Mouse (Mus musculus) CH12.LX (cell line): ENCODE measurements around the gene Dda1. TPM values are rescaled to one million over a fixed set of nuclear protein-coding genes. Genes with fewer than 3 reads are reported as not detected.

Source experiments
- DNase-seq: peaks from one replicate; pipeline ENCODE4 v3.0.0-alpha.2; 2013; ENCODE audit errors: extremely low read depth
- H3K27ac ChIP-seq: 2 replicates; pipeline ENCODE4 v1.5.1; 2012; ENCODE audit warnings: low read depth, mild to moderate bottlenecking, control low read depth, moderate library complexity; ENCODE audit not compliant: insufficient read depth
- H3K27me3 ChIP-seq: replicated peaks from 2 replicates; pipeline ENCODE3; 2012; ENCODE audit warnings: inconsistent platforms
- H3K36me3 ChIP-seq, 2 experiments: replicated peaks in 1 of 2; 2 replicates each; pipeline versions ENCODE3 to v1.6.1; 2012; ENCODE audit warnings: inconsistent platforms in 1 of 2, low read length in 1 of 2, mild to moderate bottlenecking in 1 of 2, mixed read lengths in 1 of 2, moderate library complexity in 1 of 2; ENCODE audit not compliant: control insufficient read depth in 1 of 2, insufficient read depth in 1 of 2
- H3K4me1 ChIP-seq, 2 experiments: 2 replicates each; pipeline ENCODE4 v1.6.1; 2012; ENCODE audit warnings: inconsistent platforms in 1 of 2, moderate library complexity in 1 of 2; ENCODE audit not compliant: insufficient read depth in 2 of 2, control insufficient read depth in 1 of 2
- H3K4me2 ChIP-seq: 2 replicates; pipeline ENCODE4 v1.6.1; 2012; ENCODE audit warnings: low read depth, mild to moderate bottlenecking, control low read depth; ENCODE audit not compliant: poor library complexity, insufficient read depth, severe bottlenecking
- H3K4me3 ChIP-seq, 3 experiments: fragments of 150-350 bp in 1 of 3; sonication (generic) in 1 of 3; replicated peaks in 1 of 3; 2 replicates each; pipeline versions ENCODE3 to v1.5.1; 2011 to 2012; ENCODE audit warnings: low read depth in 2 of 3, low read length in 2 of 3, mild to moderate bottlenecking in 2 of 3, moderate library complexity in 2 of 3, control low read depth in 1 of 3, improper control_type of control experiment in 1 of 3, inconsistent platforms in 1 of 3, mixed read lengths in 1 of 3; ENCODE audit not compliant: poor library complexity in 1 of 3
- H3K79me2 ChIP-seq: replicated peaks from 2 replicates; pipeline ENCODE4 v1.6.1; 2012; ENCODE audit warnings: mild to moderate bottlenecking, moderate library complexity; ENCODE audit not compliant: control insufficient read depth, poor library complexity, insufficient read depth, severe bottlenecking; ENCODE audit errors: extremely low read depth
- H3K9ac ChIP-seq: 2 replicates; pipeline ENCODE4 v1.6.1; 2012; ENCODE audit warnings: low read depth, mild to moderate bottlenecking, control low read depth, moderate library complexity; ENCODE audit not compliant: insufficient read depth
- H3K9me3 ChIP-seq: replicated peaks from 2 replicates; pipeline ENCODE3; 2012; ENCODE audit warnings: low read length, inconsistent platforms, mixed read lengths
- BHLHE40 ChIP-seq: IDR thresholded peaks from 2 replicates; pipeline ENCODE4 v1.6.1; 2011; ENCODE audit warnings: mild to moderate bottlenecking, low read depth, low read length, improper control_type of control experiment
- CHD1 ChIP-seq: IDR thresholded peaks from 2 replicates; pipeline ENCODE4 v1.6.1; 2012; ENCODE audit warnings: low read depth, low read length, improper control_type of control experiment, inconsistent platforms
- E2F4 ChIP-seq: IDR thresholded peaks from 2 replicates; pipeline ENCODE4 v1.6.1; 2011; ENCODE audit warnings: low read depth, low read length, improper control_type of control experiment; ENCODE audit not compliant: insufficient replicate concordance
- IRF4 ChIP-seq: IDR thresholded peaks from 2 replicates; pipeline ENCODE4 v1.6.1; 2014; ENCODE audit warnings: low read depth, mild to moderate bottlenecking, inconsistent platforms, low read length, improper control_type of control experiment
- JUND ChIP-seq: conservative IDR thresholded peaks from 2 replicates; pipeline ENCODE4 v1.6.1; 2011; ENCODE audit warnings: low read depth, low read length, improper control_type of control experiment
- KAT2A ChIP-seq: IDR thresholded peaks from 2 replicates; pipeline ENCODE4 v1.6.1; 2012; ENCODE audit warnings: low read length, improper control_type of control experiment, inconsistent platforms; ENCODE audit not compliant: insufficient replicate concordance
- MAX ChIP-seq: IDR thresholded peaks from 2 replicates; pipeline ENCODE4 v1.6.1; 2011; ENCODE audit warnings: low read length, improper control_type of control experiment
- MAZ ChIP-seq: IDR thresholded peaks from 2 replicates; pipeline ENCODE4 v1.6.1; 2012; ENCODE audit warnings: low read depth, mild to moderate bottlenecking, inconsistent platforms, low read length, improper control_type of control experiment, moderate library complexity
- MEF2A ChIP-seq: IDR thresholded peaks from 2 replicates; pipeline ENCODE4 v1.6.1; 2014; ENCODE audit warnings: low read depth, mild to moderate bottlenecking, inconsistent platforms, low read length, improper control_type of control experiment, borderline replicate concordance
- MXI1 ChIP-seq: IDR thresholded peaks from 2 replicates; pipeline ENCODE4 v1.6.1; 2011; ENCODE audit warnings: mild to moderate bottlenecking, low read depth, low read length, improper control_type of control experiment
- RAD21 ChIP-seq: IDR thresholded peaks from 2 replicates; pipeline ENCODE4 v1.6.1; 2011; ENCODE audit warnings: low read depth, mild to moderate bottlenecking, low read length, improper control_type of control experiment, moderate library complexity
- RCOR1 ChIP-seq: conservative IDR thresholded peaks from 2 replicates; pipeline ENCODE4 v1.6.1; 2012; ENCODE audit warnings: low read depth, mild to moderate bottlenecking, inconsistent platforms, low read length, improper control_type of control experiment
- SMC3 ChIP-seq: IDR thresholded peaks from 2 replicates; pipeline ENCODE4 v1.6.1; 2011; ENCODE audit warnings: low read depth, low read length, improper control_type of control experiment
- TBP ChIP-seq: conservative IDR thresholded peaks from 2 replicates; pipeline ENCODE4 v1.6.1; 2011; ENCODE audit warnings: low read depth, low read length, improper control_type of control experiment
- USF1 ChIP-seq: IDR thresholded peaks from 2 replicates; pipeline ENCODE4 v1.6.1; 2014; ENCODE audit warnings: low read depth, mild to moderate bottlenecking, inconsistent platforms, low read length, improper control_type of control experiment
- USF2 ChIP-seq: conservative IDR thresholded peaks from 2 replicates; pipeline ENCODE4 v1.6.1; 2011; ENCODE audit warnings: low read depth, low read length, improper control_type of control experiment
- ZMIZ1 ChIP-seq: IDR thresholded peaks from 2 replicates; pipeline ENCODE4 v1.6.1; 2012; ENCODE audit warnings: low read depth, mild to moderate bottlenecking, inconsistent platforms, low read length, improper control_type of control experiment
- dilution Hi-C: fragments of 300-500 bp; cut with MboI; formaldehyde crosslinking; loops from 2 replicates; pipeline ENCODE4 v1.14.3; 2020; ENCODE audit warnings: low sequenced_read_pairs; ENCODE audit not compliant: extremely low pct_unique_long_range_greater_than_20kb, extremely low pct_ligation_motif_present
- in situ Hi-C: fragments of 300-500 bp; cut with MboI; formaldehyde crosslinking; loops from 3 replicates; pipeline ENCODE4 v1.14.3; 2019; ENCODE audit warnings: low sequenced_read_pairs, low pct_ligation_motif_present, low pct_unique_long_range_greater_than_20kb, mixed read lengths
- polyA plus RNA-seq: library from polyadenylated mRNA; unstranded; fragments of >175 nt; gene quantifications from 2 replicates; pipeline ENCODE4 v1.2.1, GENCODE M21; 2012; ENCODE audit warnings: low read depth; ENCODE audit not compliant: insufficient read length
- total RNA-seq, 2 experiments: library from RNA; depleted of rRNA; stranded (reverse); fragments of 300-350 nt in 1 of 2; fragments of >200 nt in 1 of 2; gene quantifications; 2 replicates each; pipeline ENCODE4 v1.2.3; 2012 to 2014

Gene Dda1
- total and polyA plus RNA-seq, 3 experiments = 57.4 to 78.1 (median 59.3) TPM

DNA sequence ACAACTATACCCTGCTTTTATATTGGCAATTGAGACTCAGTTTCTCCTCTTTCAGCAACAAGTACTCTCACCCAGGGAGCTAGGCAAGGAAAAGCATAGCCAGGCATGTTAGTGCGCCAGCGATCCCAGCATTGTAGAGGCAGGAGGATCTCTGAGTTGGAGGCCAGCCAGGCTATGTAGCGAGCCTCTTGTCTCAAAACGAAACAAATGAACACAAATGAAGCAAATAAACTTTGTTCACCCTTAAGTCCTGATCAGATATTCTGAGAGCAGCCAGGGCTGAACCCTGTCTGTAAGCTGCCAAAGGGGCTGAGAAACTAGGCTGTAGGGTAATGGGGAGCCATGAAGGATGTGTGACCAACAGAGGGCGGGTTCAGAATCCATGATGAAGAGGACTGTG lies 26.8 kb downstream of the Dda1 start:
- DNase-seq = no peak
- TF ChIP-seq SMC3 (no peak), RCOR1 (no peak)
- dilution Hi-C loops (no loop called here), in situ Hi-C loops (no loop called here)
- Histone ChIP-seq H3K4me2 (no peak overlapping the region), H3K27me3 (no peaks in the 10 kb centered on the region), H3K36me3 (peaks cover 23 to 71% of the 10 kb centered on the region in 2 experiments), H3K4me1 (peaks cover 0 to 14% of the 10 kb centered on the region in 2 experiments; a peak in 2 of 4 replicates), H3K79me2 (no peaks in the 10 kb centered on the region), H3K27ac (no peak overlapping the region), H3K9me3 (no peaks in the 10 kb centered on the region), H3K4me3 (no peak overlapping the region), H3K9ac (no peak overlapping the region)

DNA sequence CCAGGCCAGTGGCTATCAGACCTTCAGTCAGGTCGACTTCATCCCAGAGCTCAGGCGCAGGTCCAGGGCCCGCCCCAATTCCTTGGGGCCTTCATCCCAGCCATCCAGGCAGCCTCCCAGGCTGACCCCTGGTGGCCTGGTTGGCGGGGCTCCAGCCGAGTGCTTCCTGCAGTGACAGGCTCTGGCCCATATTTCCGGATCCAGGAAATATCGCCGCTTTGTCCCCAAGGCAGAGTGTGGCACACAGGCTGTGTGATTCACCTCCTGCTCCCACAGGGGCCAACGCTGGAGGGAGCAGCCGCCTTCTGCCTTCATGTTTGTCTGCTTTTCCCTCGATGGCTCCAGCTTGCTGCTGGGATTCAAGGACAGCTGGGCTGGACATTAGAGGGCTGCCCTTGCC lies 27.5 kb downstream of the Dda1 start:
- peaks cover 0 to 14% of the 10 kb centered on the region in 2 experiments; a peak in 2 of 4 replicates for H3K4me1 ChIP-seq
- H3K9ac ChIP-seq = no peak overlapping the region
- dilution Hi-C loops = no loop called here
- no peak for DNase-seq
- H3K79me2 ChIP-seq = no peaks in the 10 kb centered on the region
- H3K27me3 ChIP-seq = no peaks in the 10 kb centered on the region
- in situ Hi-C loops = no loop called here
- H3K9me3 ChIP-seq = no peaks in the 10 kb centered on the region
- H3K4me3 ChIP-seq = no peak overlapping the region
- H3K4me2 ChIP-seq = no peak overlapping the region
- TF ChIP-seq MAZ = no peak
- no peak for TF ChIP-seq MXI1
- no peak for TF ChIP-seq KAT2A
- no peak for TF ChIP-seq SMC3
- TF ChIP-seq JUND = no peak
- no peak for TF ChIP-seq MAX
- no peak for TF ChIP-seq ZMIZ1
- TF ChIP-seq RAD21 = no peak
- TF ChIP-seq BHLHE40 = no peak
- H3K27ac ChIP-seq = no peak overlapping the region
- peaks cover 16 to 64% of the 10 kb centered on the region in 2 experiments for H3K36me3 ChIP-seq

DNA sequence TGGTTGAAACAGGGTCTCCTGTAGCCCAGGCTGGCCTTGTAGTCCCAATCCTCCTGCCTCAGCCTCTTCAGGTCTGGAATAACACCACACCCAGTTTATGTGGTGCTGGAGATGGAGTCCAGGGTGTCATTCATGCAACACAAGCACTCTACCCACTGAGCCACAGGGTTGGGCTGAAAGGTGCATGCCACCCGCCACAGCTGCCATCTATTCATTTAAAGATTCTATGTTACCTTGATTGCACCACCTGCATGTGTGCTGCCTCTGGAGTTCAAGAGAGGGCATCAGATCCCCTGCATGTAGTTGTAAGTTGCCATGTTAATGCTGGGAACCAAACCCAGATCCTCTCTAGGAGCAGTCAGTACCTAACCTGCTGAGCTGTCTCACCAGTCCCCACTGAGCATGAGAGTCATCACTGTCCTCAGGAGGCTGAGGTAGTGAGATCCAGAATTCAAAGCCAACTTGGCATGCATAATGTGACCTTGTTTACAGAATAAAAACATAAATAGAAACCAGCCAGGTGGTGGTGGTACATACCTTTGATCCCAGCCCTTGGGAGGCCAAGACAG lies 28.2 kb downstream of the Dda1 start:
- TF ChIP-seq IRF4 = no peak
- no peak for TF ChIP-seq MEF2A
- TF ChIP-seq ZMIZ1 = no peak
- TF ChIP-seq USF2 = no peak
- TF ChIP-seq CHD1 = no peak
- no peak for TF ChIP-seq MAZ
- TF ChIP-seq USF1 = no peak
- no peak for TF ChIP-seq TBP
- TF ChIP-seq E2F4 = no peak
- TF ChIP-seq, all 38 proteins: peak for 0
- in situ Hi-C loops (no loop called here), dilution Hi-C loops (no loop called here)
- H3K4me1 ChIP-seq = peaks cover 0 to 15% of the 10 kb centered on the region in 2 experiments; a peak in 2 of 4 replicates
- no peak overlapping the region for H3K4me3 ChIP-seq
- no peak overlapping the region for H3K9ac ChIP-seq
- H3K36me3 ChIP-seq = peaks cover 11 to 57% of the 10 kb centered on the region in 2 experiments
- no peaks in the 10 kb centered on the region for H3K9me3 ChIP-seq
- H3K4me2 ChIP-seq = no peak overlapping the region
- H3K27ac ChIP-seq = no peak overlapping the region
- no peaks in the 10 kb centered on the region for H3K79me2 ChIP-seq
- H3K27me3 ChIP-seq = no peaks in the 10 kb centered on the region
- DNase-seq = no peak
